Mouse (Mus musculus) lung, postnatal 10 days (tissue): ENCODE measurements around the gene Fosl1.
A peak's percentile ranks its signal among the peaks of the same experiment; 100 is the strongest.

Source experiments
- DNase-seq: peaks from one replicate; pipeline ENCODE4 v3.0.0; 2021

The Fosl1 gene

GRCm38 (mm10) chr19:5456922-5457745 lies 9.8 kb downstream of the Fosl1 start:
- peak; percentile 97 for DNase-seq

GRCm38 (mm10) chr19:5457746-5458442 lies 10.5 kb downstream of the Fosl1 start, which contains the start of gene Ccdc85b:
Ccdc85b (minus strand) TSS chr19:5457894.
- DNase-seq = no peak

- no peak for DNase-seq
These were observed 11.7 kb downstream of the Fosl1 start for GRCm38 (mm10) chr19:5459019-5459418.

GRCm38 (mm10) chr19:5459896-5460295 lies 12.5 kb downstream of the Fosl1 start:
- no peak for DNase-seq

- peak; percentile 93 for DNase-seq
These were observed 13.1 kb downstream of the Fosl1 start, which contains the start of gene Fibp for GRCm38 (mm10) chr19:5460465-5460911. Fibp (plus strand) TSS chr19:5460615.

GRCm38 (mm10) chr19:5461411-5461810 lies 14.1 kb downstream of the Fosl1 start:
- DNase-seq = no peak

GRCm38 (mm10) chr19:5463212-5463611 lies 15.9 kb downstream of the Fosl1 start:
- DNase-seq = no peak

GRCm38 (mm10) chr19:5463791-5464562 lies 16.6 kb downstream of the Fosl1 start:
- peak; percentile 80 for DNase-seq

GRCm38 (mm10) chr19:5465037-5465436 lies 17.7 kb downstream of the Fosl1 start:
- DNase-seq = no peak

GRCm38 (mm10) chr19:5466916-5467500 lies 19.7 kb downstream of the Fosl1 start:
- DNase-seq = no peak

- DNase-seq = no peak
These were observed 21.0 kb downstream of the Fosl1 start, which contains the start of gene Ctsw for GRCm38 (mm10) chr19:5468374-5468773. Ctsw (minus strand) TSS chr19:5468507.

- no peak for DNase-seq
These were observed 24.5 kb downstream of the Fosl1 start for GRCm38 (mm10) chr19:5471846-5472245.

GRCm38 (mm10) chr19:5472857-5473256 lies 25.5 kb downstream of the Fosl1 start:
- no peak for DNase-seq

GRCm38 (mm10) chr19:5473720-5474119 lies 26.4 kb downstream of the Fosl1 start, which contains the start of gene Efemp2:
Efemp2 (plus strand) TSS chr19:5473954.
- peak; percentile 95 for DNase-seq

GRCm38 (mm10) chr19:5474281-5475068 lies 27.1 kb downstream of the Fosl1 start:
- peak; percentile 63 for DNase-seq

GRCm38 (mm10) chr19:5475069-5475714 lies 27.8 kb downstream of the Fosl1 start:
- peak; percentile 30 for DNase-seq

- DNase-seq = no peak
These were observed 29.8 kb downstream of the Fosl1 start for GRCm38 (mm10) chr19:5477004-5477667.

GRCm38 (mm10) chr19:5477668-5478300 lies 30.4 kb downstream of the Fosl1 start:
- DNase-seq = no peak

- DNase-seq = no peak
These were observed 32.7 kb downstream of the Fosl1 start for GRCm38 (mm10) chr19:5480016-5480415.

- DNase-seq = no peak
These were observed 34.1 kb downstream of the Fosl1 start for GRCm38 (mm10) chr19:5481398-5481797.
